Mouse (Mus musculus): ENCODE data around the gene Trrap. TPM values are rescaled to one million over a fixed set of nuclear protein-coding genes. Genes with fewer than 3 reads are reported as not detected.
A peak's percentile ranks its signal among the peaks of the same experiment; 100 is the strongest.
"Not testable (repeated sequence)": the region's sequence is repeated elsewhere in the genome, so short reads cannot be mapped to it uniquely, and the experiment has no call there.

Trrap gene
- 61.0 and 76.8 TPM in 2 replicates for polyA plus RNA-seq (2016; fragmentation: Nextera tagmentation; extraction: Ambion mirVana)

GRCm38 (mm10) chr5:144767106-144767798, at the start of gene Trrap:
TSS of gene Trrap (plus strand) at chr5:144767732.
- Histone ChIP-seq H3K4me3 (peak within 1 kb of the TSS; percentile 93), H3K27ac (peak within 1 kb of the TSS; percentile 99), H3K4me1 (peaks cover 14% of the 10 kb centered on the region), H3K27me3 (ENCODE audit: insufficient read depth, poor library complexity, severe bottlenecking) (peaks cover 13% of the 10 kb centered on the region), H3K36me3 (peaks cover 20% of the 10 kb centered on the region)
- DNase-seq (ENCODE audit: low spot score); H3K9me3 ChIP-seq: not testable (repeated sequence)
- 82% methylated on average over 14 of the region's 15 CpGs for WGBS

- no peak for DNase-seq (ENCODE audit: low spot score)
- H3K27ac ChIP-seq = no peak overlapping the region
- 65% methylated on average over 6 of the region's 6 CpGs for WGBS
- H3K4me1 ChIP-seq = no peaks in the 10 kb centered on the region
- H3K9me3 ChIP-seq = no peaks in the 10 kb centered on the region
- no peaks in the 10 kb centered on the region for H3K27me3 ChIP-seq (ENCODE audit: insufficient read depth, poor library complexity, severe bottlenecking)
- H3K4me3 ChIP-seq = no peak overlapping the region
- no peaks in the 10 kb centered on the region for H3K36me3 ChIP-seq
Observed at GRCm38 (mm10) chr5:144719781-144720180, 47.8 kb upstream of the Trrap start.

- H3K9me3 ChIP-seq = no peaks in the 10 kb centered on the region
- DNase-seq (ENCODE audit: low spot score) = no peak
- H3K4me3 ChIP-seq = no peak overlapping the region
- no peaks in the 10 kb centered on the region for H3K4me1 ChIP-seq
- H3K27me3 ChIP-seq (ENCODE audit: insufficient read depth, poor library complexity, severe bottlenecking) = no peaks in the 10 kb centered on the region
- H3K27ac ChIP-seq = no peak overlapping the region
- WGBS = 75% methylated on average over 4 of the region's 4 CpGs
- H3K36me3 ChIP-seq = no peaks in the 10 kb centered on the region
Observed at GRCm38 (mm10) chr5:144720281-144720680, 47.3 kb upstream of the Trrap start.

GRCm38 (mm10) chr5:144724926-144725325, 42.6 kb upstream of the Trrap start:
- no peak overlapping the region for H3K27ac ChIP-seq
- H3K9me3 ChIP-seq = no peaks in the 10 kb centered on the region
- peaks cover 21% of the 10 kb centered on the region for H3K27me3 ChIP-seq (ENCODE audit: insufficient read depth, poor library complexity, severe bottlenecking)
- H3K4me3 ChIP-seq = no peak overlapping the region
- no peaks in the 10 kb centered on the region for H3K36me3 ChIP-seq
- no peaks in the 10 kb centered on the region for H3K4me1 ChIP-seq
- no peak for DNase-seq (ENCODE audit: low spot score)
- WGBS = 45% methylated on average over 2 of the region's 2 CpGs

GRCm38 (mm10) chr5:144725554-144725953, 42.0 kb upstream of the Trrap start:
- DNase-seq (ENCODE audit: low spot score) = no peak
- no peaks in the 10 kb centered on the region for H3K36me3 ChIP-seq
- peaks cover 21% of the 10 kb centered on the region for H3K27me3 ChIP-seq (ENCODE audit: insufficient read depth, poor library complexity, severe bottlenecking)
- no peak overlapping the region for H3K27ac ChIP-seq
- no peak overlapping the region for H3K4me3 ChIP-seq
- 71% methylated on average over 3 of the region's 3 CpGs for WGBS
- no peaks in the 10 kb centered on the region for H3K9me3 ChIP-seq
- no peaks in the 10 kb centered on the region for H3K4me1 ChIP-seq

GRCm38 (mm10) chr5:144727119-144727518, 40.4 kb upstream of the Trrap start:
- 10% methylated on average over 9 of the region's 9 CpGs for WGBS
- Histone ChIP-seq H3K9me3 (no peaks in the 10 kb centered on the region), H3K27me3 (ENCODE audit: insufficient read depth, poor library complexity, severe bottlenecking) (peaks cover 21% of the 10 kb centered on the region), H3K27ac (no peak overlapping the region), H3K4me3 (no peak overlapping the region), H3K4me1 (no peaks in the 10 kb centered on the region), H3K36me3 (no peaks in the 10 kb centered on the region)
- DNase-seq (ENCODE audit: low spot score) = no peak

- no peak overlapping the region for H3K4me3 ChIP-seq
- H3K4me1 ChIP-seq = peaks cover 5% of the 10 kb centered on the region; the same call in 1 of the 2 replicates
- WGBS = 31% methylated on average over 5 of the region's 5 CpGs
- H3K27ac ChIP-seq = no peak overlapping the region
- DNase-seq (ENCODE audit: low spot score) = no peak
- no peaks in the 10 kb centered on the region for H3K36me3 ChIP-seq
- no peaks in the 10 kb centered on the region for H3K9me3 ChIP-seq
- H3K27me3 ChIP-seq (ENCODE audit: insufficient read depth, poor library complexity, severe bottlenecking) = peaks cover 21% of the 10 kb centered on the region
Observed at GRCm38 (mm10) chr5:144728237-144728636, 39.3 kb upstream of the Trrap start.

- no peak overlapping the region for H3K4me3 ChIP-seq
- no peak for DNase-seq (ENCODE audit: low spot score)
- WGBS = 76% methylated on average over 8 of the region's 8 CpGs
- no peaks in the 10 kb centered on the region for H3K36me3 ChIP-seq
- H3K4me1 ChIP-seq = peaks cover 10% of the 10 kb centered on the region; the same call in 1 of the 2 replicates
- H3K27me3 ChIP-seq (ENCODE audit: insufficient read depth, poor library complexity, severe bottlenecking) = peaks cover 21% of the 10 kb centered on the region
- H3K27ac ChIP-seq = no peak overlapping the region
- H3K9me3 ChIP-seq = no peaks in the 10 kb centered on the region
Observed at GRCm38 (mm10) chr5:144729216-144729615, 38.3 kb upstream of the Trrap start.

- 35% methylated on average over 4 of the region's 4 CpGs for WGBS
- no peak for DNase-seq (ENCODE audit: low spot score)
- H3K4me3 ChIP-seq = no peak overlapping the region
- no peaks in the 10 kb centered on the region for H3K36me3 ChIP-seq
- no peak overlapping the region for H3K27ac ChIP-seq
- no peaks in the 10 kb centered on the region for H3K9me3 ChIP-seq
- H3K4me1 ChIP-seq = peaks cover 10% of the 10 kb centered on the region; the same call in 1 of the 2 replicates
- H3K27me3 ChIP-seq (ENCODE audit: insufficient read depth, poor library complexity, severe bottlenecking) = 0 out of 2 replicates have a peak, but pooled peaks cover 7% of the 10 kb centered on the region
Observed at GRCm38 (mm10) chr5:144733953-144734352, 33.6 kb upstream of the Trrap start.

GRCm38 (mm10) chr5:144734949-144735348, 32.6 kb upstream of the Trrap start:
- H3K4me1 ChIP-seq = peaks cover 10% of the 10 kb centered on the region; the same call in 1 of the 2 replicates
- H3K27ac ChIP-seq = no peak overlapping the region
- 26% methylated on average over 8 of the region's 8 CpGs for WGBS
- no peaks in the 10 kb centered on the region for H3K27me3 ChIP-seq (ENCODE audit: insufficient read depth, poor library complexity, severe bottlenecking)
- no peaks in the 10 kb centered on the region for H3K9me3 ChIP-seq
- no peak for DNase-seq (ENCODE audit: low spot score)
- no peaks in the 10 kb centered on the region for H3K36me3 ChIP-seq
- H3K4me3 ChIP-seq = no peak overlapping the region

GRCm38 (mm10) chr5:144737101-144737500, 30.4 kb upstream of the Trrap start:
- H3K27me3 ChIP-seq (ENCODE audit: insufficient read depth, poor library complexity, severe bottlenecking) = no peaks in the 10 kb centered on the region
- no peak overlapping the region for H3K4me3 ChIP-seq
- H3K4me1 ChIP-seq = peaks cover 10% of the 10 kb centered on the region; the same call in 1 of the 2 replicates
- H3K9me3 ChIP-seq = no peaks in the 10 kb centered on the region
- 86% methylated on average over 14 of the region's 14 CpGs for WGBS
- no peak for DNase-seq (ENCODE audit: low spot score)
- no peak overlapping the region for H3K27ac ChIP-seq
- no peaks in the 10 kb centered on the region for H3K36me3 ChIP-seq

GRCm38 (mm10) chr5:144752432-144752831, 15.1 kb upstream of the Trrap start:
- DNase-seq (ENCODE audit: low spot score) = no peak
- H3K9me3 ChIP-seq = no peaks in the 10 kb centered on the region
- no peak overlapping the region for H3K27ac ChIP-seq

GRCm38 (mm10) chr5:144753041-144753440, 14.5 kb upstream of the Trrap start:
- DNase-seq (ENCODE audit: low spot score) = no peak
- Histone ChIP-seq H3K4me1 (peaks cover 22% of the 10 kb centered on the region), H3K27ac (no peak overlapping the region), H3K4me3 (no peak overlapping the region), H3K36me3 (no peaks in the 10 kb centered on the region), H3K9me3 (no peaks in the 10 kb centered on the region), H3K27me3 (ENCODE audit: insufficient read depth, poor library complexity, severe bottlenecking) (no peaks in the 10 kb centered on the region)
- WGBS = 58% methylated on average over 7 of the region's 7 CpGs

More at GRCm38 (mm10) chr5:144752432-144752831, 15.1 kb upstream of the Trrap start:
- Histone ChIP-seq H3K36me3 (no peaks in the 10 kb centered on the region), H3K27me3 (ENCODE audit: insufficient read depth, poor library complexity, severe bottlenecking) (no peaks in the 10 kb centered on the region), H3K4me1 (peaks cover 22% of the 10 kb centered on the region), H3K4me3 (0 out of 2 replicates have a peak overlapping the region, but pooled peaks have one; percentile 1)
- 6% methylated on average over 5 of the region's 5 CpGs for WGBS
